Mouse (Mus musculus): Measurements from ENCODE around the gene Rsf1. TPM values are rescaled to one million over a fixed set of nuclear protein-coding genes. Genes with fewer than 3 reads are reported as not detected.

The Rsf1 gene
- total RNA-seq, 1 experiment from 2014 or later = 100 TPM

DNA sequence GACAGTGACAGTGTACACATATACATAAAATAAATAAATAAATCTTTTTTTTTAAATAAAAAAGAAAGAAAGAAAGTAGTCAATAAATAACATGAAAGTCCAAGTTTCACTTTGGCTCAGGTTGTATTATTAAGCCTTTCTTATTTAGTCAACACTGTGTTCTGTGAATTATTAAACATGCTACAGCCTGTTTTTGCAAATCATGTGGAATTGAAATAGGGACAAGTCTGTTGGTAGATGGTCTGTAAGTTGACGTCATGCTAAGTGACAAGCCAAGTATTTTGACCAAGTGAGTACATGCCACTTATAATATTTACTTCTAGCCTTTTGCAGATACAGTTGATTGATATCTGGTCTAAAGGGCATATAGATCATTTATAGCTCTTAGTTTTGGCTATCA, 43.0 kb downstream of the Rsf1 start:
- ATAC-seq (ENCODE audit: extremely low read depth, insufficient number of reproducible peaks, low FRiP score, poor library complexity, severe bottlenecking) = no peak

DNA sequence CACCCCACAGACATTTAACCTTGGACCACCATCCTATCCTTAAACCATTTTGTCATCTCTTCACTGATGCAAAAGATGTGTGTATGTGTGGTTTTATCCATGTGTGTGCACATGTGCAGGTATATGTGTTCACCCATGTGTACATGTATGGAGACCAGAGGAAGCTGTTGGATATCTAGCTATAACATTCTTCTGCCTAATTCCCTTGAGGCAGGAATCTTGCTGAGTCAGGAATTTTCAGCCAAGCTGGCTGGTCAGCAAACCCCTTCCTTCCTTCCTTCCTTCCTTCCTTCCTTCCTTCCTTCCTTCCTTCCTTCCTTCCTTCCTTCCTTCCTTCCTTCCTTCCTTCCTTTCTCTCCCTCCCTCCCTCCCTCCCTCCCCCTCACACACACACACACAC, 43.7 kb downstream of the Rsf1 start:
- no peak for ATAC-seq (ENCODE audit: extremely low read depth, insufficient number of reproducible peaks, low FRiP score, poor library complexity, severe bottlenecking)

DNA sequence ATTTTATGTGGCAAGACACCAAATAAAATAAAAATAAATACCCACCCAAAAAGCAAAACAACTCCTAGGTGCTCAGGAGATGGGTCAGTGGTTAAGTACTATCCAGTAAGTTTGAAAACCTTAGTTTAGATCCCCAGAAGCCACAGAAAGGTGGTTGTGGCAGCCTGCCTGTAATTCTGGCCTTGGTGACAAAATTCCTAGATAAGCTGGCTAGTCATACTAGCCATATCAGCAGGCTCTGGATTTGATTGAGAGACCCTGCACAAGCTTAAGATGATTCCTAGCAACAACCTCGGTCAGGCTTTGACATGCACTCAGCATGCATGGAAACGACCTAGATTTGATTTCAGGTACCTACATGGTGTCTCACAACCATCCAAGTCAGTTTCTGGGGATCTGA, 49.7 kb downstream of the Rsf1 start:
- no peak for ATAC-seq (ENCODE audit: extremely low read depth, insufficient number of reproducible peaks, low FRiP score, poor library complexity, severe bottlenecking)

DNA sequence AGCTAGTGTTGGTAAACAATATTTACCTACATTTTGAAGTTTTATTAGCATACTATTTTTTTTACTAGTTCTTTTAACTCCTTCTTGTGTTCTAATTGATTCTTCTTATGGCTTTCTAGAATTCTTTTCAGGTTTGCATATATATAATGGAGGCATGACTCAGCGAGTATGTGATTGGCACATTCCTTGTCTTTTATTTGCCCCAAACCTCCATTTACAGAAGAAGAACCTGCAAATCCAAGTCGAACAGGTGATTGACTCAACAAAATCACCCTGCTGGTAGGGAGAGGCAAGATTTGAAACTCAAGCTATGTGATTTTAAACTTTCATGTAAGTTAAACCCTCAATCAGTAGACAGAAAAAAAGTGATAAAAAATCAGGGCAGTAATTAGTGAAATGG, 51.6 kb downstream of the Rsf1 start:
- no peak for ATAC-seq (ENCODE audit: extremely low read depth, insufficient number of reproducible peaks, low FRiP score, poor library complexity, severe bottlenecking)

DNA sequence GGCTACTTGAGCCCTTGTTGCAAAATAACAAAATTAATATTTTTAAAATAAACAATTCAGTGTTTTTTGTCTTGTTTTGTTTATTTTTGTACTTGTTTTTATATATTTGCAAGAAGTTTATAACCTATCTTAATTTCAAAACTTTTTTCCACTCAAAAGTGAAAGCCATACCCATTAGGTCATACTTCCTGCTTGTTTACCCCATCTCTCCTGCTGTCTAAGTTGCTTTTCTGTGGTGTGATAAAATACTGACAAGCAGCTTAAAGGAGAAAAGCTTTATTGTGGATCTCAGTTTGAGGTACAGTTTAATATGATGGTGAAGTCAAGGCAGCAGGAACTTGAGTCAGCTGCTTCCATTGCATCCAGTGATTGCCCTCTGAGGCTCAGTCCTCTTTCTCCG, 53.2 kb downstream of the Rsf1 start:
- no peak for ATAC-seq (ENCODE audit: extremely low read depth, insufficient number of reproducible peaks, low FRiP score, poor library complexity, severe bottlenecking)

DNA sequence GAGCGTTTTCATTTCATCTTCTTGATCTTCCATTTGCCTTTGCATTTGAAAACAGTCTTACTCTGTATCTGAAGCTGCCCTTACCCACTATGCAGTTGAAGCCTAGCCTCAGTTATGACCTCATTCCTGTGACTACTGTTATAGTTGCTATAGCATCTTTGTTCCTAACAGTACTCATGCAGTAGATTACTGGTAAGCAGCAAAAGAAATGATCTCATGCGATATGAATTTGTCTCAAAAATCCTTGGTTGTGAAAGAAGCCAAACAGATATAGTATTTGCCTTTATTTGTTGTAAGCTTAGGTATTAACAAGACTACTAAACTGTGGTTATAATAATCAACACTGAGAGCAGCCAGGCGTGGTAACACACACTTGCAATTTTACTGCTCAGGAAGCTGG, 65.4 kb downstream of the Rsf1 start:
- no peak for ATAC-seq (ENCODE audit: extremely low read depth, insufficient number of reproducible peaks, low FRiP score, poor library complexity, severe bottlenecking)

- ATAC-seq (ENCODE audit: extremely low read depth, insufficient number of reproducible peaks, low FRiP score, poor library complexity, severe bottlenecking) = no peak
Observed at GRCm38 (mm10) chr7:97647656-97648055, 68.0 kb downstream of the Rsf1 start.

DNA sequence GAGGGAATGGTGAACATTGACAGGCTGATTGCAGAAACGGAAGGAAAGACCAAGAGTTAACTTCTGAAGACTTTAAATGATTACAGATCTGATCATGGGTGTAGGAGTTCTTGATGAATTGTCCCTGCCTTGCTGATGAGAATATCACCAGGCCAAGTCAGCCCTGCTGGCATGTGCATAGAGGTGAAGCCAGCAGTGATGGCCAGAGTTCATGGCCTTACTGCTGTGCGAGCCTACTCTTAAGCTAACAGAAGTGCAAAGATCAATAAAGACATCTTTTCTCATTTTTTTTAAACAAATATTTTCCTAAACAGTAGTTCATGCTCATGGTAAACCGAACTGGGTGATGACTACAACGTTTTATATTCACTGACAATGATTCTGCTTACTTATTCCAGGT, 71.0 kb downstream of the Rsf1 start:
- no peak for ATAC-seq (ENCODE audit: extremely low read depth, insufficient number of reproducible peaks, low FRiP score, poor library complexity, severe bottlenecking)

- no peak for ATAC-seq (ENCODE audit: extremely low read depth, insufficient number of reproducible peaks, low FRiP score, poor library complexity, severe bottlenecking)
Observed at GRCm38 (mm10) chr7:97656144-97656543, 76.5 kb downstream of the Rsf1 start.

GRCm38 (mm10) chr7:97661634-97662033, 81.9 kb downstream of the Rsf1 start:
- ATAC-seq (ENCODE audit: extremely low read depth, insufficient number of reproducible peaks, low FRiP score, poor library complexity, severe bottlenecking) = no peak

DNA sequence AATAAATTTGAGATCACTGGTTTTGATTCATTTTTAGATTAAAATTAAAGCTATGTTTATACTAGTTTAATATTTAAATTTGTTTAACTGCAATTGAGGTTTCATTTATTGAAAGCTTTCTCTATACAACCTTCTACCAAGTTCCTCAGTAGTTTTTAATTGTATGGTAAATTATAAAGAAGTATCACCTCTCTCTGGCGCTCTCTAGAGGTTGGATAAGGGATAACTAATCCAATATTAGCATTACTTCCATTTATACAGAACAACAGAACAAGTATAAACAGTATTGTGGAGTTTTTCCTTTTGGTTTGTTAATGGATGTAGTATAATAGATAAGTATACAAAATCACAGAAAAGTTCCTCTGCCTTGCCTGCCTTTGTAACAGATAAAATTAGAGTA, 99.5 kb downstream of the Rsf1 start:
- ATAC-seq (ENCODE audit: extremely low read depth, insufficient number of reproducible peaks, low FRiP score, poor library complexity, severe bottlenecking) = no peak

- ATAC-seq (ENCODE audit: extremely low read depth, insufficient number of reproducible peaks, low FRiP score, poor library complexity, severe bottlenecking) = no peak
Observed at GRCm38 (mm10) chr7:97687831-97688230, 108.1 kb downstream of the Rsf1 start.

- ATAC-seq (ENCODE audit: extremely low read depth, insufficient number of reproducible peaks, low FRiP score, poor library complexity, severe bottlenecking) = no peak
Observed at GRCm38 (mm10) chr7:97695441-97695840, 115.8 kb downstream of the Rsf1 start.

- no peak for ATAC-seq (ENCODE audit: extremely low read depth, insufficient number of reproducible peaks, low FRiP score, poor library complexity, severe bottlenecking)
Observed at GRCm38 (mm10) chr7:97696133-97696505, 116.4 kb downstream of the Rsf1 start.

- peak; percentile 99 for ATAC-seq (ENCODE audit: extremely low read depth, insufficient number of reproducible peaks, low FRiP score, poor library complexity, severe bottlenecking)
Observed at GRCm38 (mm10) chr7:97696506-97697254, 117.0 kb downstream of the Rsf1 start, which contains the start of gene Clns1a. Gene Clns1a (plus strand): TSS chr7:97696634.

- no peak for ATAC-seq (ENCODE audit: extremely low read depth, insufficient number of reproducible peaks, low FRiP score, poor library complexity, severe bottlenecking)
Observed at GRCm38 (mm10) chr7:97700173-97700572, 120.5 kb downstream of the Rsf1 start.

DNA sequence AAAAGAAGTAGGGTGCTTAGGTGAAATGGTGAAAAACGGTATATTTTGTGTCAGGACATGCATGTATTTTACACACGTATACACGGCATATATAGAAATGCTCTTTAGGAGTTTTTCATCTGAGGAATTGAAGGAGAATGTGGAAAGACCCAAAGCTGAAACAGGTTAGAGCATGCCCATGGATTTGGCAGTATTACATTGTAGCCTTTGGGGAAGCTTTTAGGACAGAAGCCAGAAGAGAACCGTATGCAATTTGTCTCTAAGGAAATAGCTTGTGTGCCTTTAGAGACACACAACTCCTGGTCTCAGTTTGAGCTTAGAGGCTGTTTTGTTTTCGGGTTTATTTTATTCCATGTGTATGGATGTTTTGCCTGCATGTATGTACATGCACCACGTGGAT, 121.4 kb downstream of the Rsf1 start:
- ATAC-seq (ENCODE audit: extremely low read depth, insufficient number of reproducible peaks, low FRiP score, poor library complexity, severe bottlenecking) = no peak

DNA sequence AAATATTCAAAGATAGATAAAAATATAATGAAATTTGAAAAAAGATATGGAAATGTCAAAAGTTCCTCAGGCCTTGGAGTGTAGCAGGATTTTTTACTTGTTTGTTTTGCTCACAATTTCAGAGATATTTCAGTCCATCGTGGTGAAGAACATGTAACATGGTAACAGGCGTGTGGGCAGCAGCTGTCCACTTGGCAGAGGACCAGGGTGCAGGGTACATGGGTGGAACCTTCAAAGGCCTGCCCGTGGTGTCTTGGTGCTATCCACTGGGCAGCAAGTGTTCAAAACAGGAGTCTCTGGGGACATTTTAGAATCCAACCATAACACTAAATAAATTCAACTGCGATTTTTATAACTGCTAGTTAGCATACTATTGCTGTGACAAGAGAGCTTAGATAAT, 127.4 kb downstream of the Rsf1 start:
- ATAC-seq (ENCODE audit: extremely low read depth, insufficient number of reproducible peaks, low FRiP score, poor library complexity, severe bottlenecking) = no peak

DNA sequence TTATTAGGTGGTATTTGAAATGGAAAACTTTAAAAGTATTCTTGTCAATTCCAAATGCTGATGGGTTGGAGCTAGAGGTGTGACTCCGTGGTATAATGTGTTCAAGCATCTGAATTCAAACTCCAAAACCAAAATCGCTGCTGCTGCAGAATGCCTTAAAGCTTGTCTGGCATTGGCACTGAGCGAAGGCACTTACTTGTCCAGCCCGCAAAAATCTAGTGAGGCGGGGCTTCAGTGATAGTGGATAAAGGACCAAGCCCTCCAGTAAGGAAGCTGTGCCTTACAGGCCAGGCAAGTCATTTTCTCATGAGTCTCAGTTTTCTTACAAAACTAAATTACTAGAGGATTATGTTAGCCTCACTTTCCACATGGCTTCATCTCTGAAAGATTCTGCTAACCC, 128.1 kb downstream of the Rsf1 start:
- ATAC-seq (ENCODE audit: extremely low read depth, insufficient number of reproducible peaks, low FRiP score, poor library complexity, severe bottlenecking) = no peak

DNA sequence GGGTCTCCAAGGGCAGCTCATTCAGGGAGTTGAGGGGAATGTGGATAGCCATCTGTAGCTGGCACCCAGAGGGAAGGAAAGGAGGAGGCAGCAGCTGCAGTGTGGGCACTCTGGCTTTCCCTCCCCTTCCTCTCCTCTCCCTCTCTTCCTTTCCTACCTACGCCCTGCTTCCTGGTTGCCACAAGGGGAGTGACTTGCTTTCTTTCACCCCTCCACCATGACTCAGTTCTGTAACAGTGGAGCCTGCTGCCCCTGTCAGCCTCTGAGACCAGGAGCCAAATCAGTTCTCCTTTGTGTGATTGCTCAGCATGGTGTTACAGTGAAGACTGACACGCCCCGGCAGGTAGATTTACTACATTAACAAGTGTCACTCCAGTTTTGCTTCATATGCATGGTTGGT, 129.5 kb downstream of the Rsf1 start:
- no peak for ATAC-seq (ENCODE audit: extremely low read depth, insufficient number of reproducible peaks, low FRiP score, poor library complexity, severe bottlenecking)

DNA sequence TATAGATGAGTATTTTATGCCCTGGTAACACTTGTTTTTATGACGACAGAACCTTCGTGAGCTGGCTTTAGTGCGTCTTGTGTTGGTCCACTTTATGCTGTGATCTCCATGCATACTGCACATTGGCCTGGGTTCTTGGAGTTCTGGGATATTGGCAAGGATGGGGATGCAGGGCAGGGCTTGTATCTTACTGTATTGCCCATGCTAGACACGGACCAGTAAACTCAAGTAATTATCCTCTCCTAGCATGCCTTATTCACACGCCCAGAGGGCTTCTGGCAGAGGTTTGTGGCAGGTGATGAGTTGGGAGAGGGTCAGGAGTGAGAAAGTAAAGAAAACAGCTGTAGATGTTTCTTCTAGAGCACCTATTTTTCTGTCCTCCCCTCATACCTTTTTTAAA, 135.0 kb downstream of the Rsf1 start:
- ATAC-seq (ENCODE audit: extremely low read depth, insufficient number of reproducible peaks, low FRiP score, poor library complexity, severe bottlenecking) = no peak

All from neutrophil, adult 5-6 weeks (primary cell).